Mouse (Mus musculus): ENCODE results near the gene Mmp21. TPM values are rescaled to one million over a fixed set of nuclear protein-coding genes. Genes with fewer than 3 reads are reported as not detected.

The Mmp21 gene
- polyA plus RNA-seq, 1 experiment = not detected

DNA sequence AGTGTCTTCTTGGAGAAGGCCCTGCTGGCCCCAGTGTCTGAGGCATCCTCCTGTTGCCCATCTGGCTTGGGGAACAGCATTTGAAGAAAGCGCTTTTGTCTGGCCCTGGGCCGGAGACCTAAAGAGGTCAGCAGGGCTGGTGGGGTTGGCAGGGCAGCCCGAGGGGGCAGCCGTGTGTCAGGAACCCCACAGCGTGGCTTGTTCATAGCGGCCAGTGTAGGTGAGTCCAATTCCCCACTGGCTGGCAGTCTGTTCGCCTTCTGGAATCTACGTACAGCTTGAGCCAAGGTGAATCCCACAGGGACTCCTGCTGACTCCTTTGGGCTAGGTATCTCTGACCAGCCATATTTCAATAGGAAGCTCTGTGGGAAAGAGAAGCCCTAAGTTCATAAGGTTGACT is 1.1 kb downstream of the Mmp21 start:
- WGBS = 90% methylated on average over 8 of the region's 8 CpGs
- no peak overlapping the region for H3K4me3 ChIP-seq (ENCODE audit: insufficient read depth, low read depth, low read length)
- H3K27ac ChIP-seq (ENCODE audit: insufficient read depth, low read depth, low read length) = no peak overlapping the region
- TF ChIP-seq CTCF (IDR thresholded peaks at IDR 0.05; ENCODE audit: insufficient read depth, low read depth, low read length) (no peak), POLR2A (IDR thresholded peaks at IDR 0.05; ENCODE audit: insufficient read depth, low read depth, low read length) (no peak)
- no peaks in the 10 kb centered on the region for H3K4me1 ChIP-seq (ENCODE audit: control insufficient read depth, insufficient read depth, low read length)

DNA sequence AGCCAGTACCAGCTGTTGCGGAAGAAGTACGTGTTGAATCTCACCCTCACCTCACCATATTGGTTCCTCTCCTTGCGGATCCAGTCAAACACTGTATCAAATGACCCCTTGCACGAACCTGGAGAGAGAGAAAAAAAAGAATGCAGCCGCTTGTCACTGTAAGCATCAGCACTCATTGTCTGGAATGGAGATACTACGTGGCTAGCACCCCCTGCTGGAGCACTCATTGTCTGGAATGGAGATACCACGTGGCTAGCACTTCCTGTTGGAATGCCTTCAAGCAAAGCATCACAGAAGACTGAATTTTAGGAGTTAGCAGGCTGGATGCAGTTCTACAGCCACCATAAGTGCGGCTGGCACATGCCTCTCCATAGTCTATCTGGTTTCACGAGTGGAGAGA is 3.9 kb downstream of the Mmp21 start:
- no peak for TF ChIP-seq CTCF (IDR thresholded peaks at IDR 0.05; ENCODE audit: insufficient read depth, low read depth, low read length)
- TF ChIP-seq POLR2A (IDR thresholded peaks at IDR 0.05; ENCODE audit: insufficient read depth, low read depth, low read length) = no peak
- Histone ChIP-seq H3K4me3 (ENCODE audit: insufficient read depth, low read depth, low read length) (no peak overlapping the region), H3K27ac (ENCODE audit: insufficient read depth, low read depth, low read length) (no peak overlapping the region), H3K4me1 (ENCODE audit: control insufficient read depth, insufficient read depth, low read length) (no peaks in the 10 kb centered on the region)
- 69% methylated on average over 9 of the region's 9 CpGs for WGBS

DNA sequence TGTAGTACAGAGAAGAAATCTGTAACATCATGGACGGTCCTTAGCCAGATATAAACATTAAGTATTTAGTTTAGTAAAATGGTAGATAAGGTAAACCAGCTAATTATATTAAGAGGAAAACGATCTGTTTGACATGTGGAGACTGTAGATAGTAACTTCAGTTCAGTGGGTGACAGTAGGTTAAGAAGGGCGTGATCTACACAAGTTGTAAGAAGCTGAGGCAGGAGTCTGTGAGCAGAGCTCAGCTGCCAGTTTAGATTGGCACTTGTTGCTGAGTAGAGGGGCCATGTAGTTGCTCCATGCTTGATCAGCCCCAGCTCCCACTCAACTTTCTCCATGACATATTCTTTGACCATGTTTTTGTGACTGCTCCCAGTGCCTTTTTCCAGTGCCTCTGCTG is 9.0 kb downstream of the Mmp21 start:
- Histone ChIP-seq H3K4me3 (ENCODE audit: insufficient read depth, low read depth, low read length) (no peak overlapping the region), H3K27ac (ENCODE audit: insufficient read depth, low read depth, low read length) (no peak overlapping the region), H3K4me1 (ENCODE audit: control insufficient read depth, insufficient read depth, low read length) (no peaks in the 10 kb centered on the region)
- no peak for TF ChIP-seq POLR2A (IDR thresholded peaks at IDR 0.05; ENCODE audit: insufficient read depth, low read depth, low read length)
- WGBS = 91% methylated on average over 3 of the region's 3 CpGs

DNA sequence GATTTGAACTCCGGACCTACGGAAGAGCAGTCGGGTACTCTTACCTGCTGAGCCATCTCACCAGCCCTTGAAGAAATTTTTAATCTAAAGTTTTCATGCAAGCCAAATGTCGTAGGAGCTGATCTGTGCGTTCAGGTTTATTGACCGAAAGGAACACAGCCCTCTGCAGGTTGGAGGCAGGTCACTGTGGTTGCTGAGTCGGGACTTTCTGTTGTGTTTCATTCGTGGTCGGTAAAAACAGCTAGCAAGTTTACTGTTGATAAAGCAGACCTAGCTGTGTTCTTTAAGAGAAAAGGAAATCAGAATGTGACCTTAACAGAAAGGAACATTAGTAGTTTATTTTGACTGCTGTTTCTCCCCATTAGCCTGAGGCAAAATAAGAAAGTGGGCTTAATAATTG is 9.9 kb downstream of the Mmp21 start:
- H3K27ac ChIP-seq (ENCODE audit: insufficient read depth, low read depth, low read length) = no peak overlapping the region
- 94% methylated on average over 9 of the region's 9 CpGs for WGBS
- no peak for TF ChIP-seq CTCF (IDR thresholded peaks at IDR 0.05; ENCODE audit: insufficient read depth, low read depth, low read length)
- no peak for TF ChIP-seq POLR2A (IDR thresholded peaks at IDR 0.05; ENCODE audit: insufficient read depth, low read depth, low read length)
- no peak overlapping the region for H3K4me3 ChIP-seq (ENCODE audit: insufficient read depth, low read depth, low read length)
- H3K4me1 ChIP-seq (ENCODE audit: control insufficient read depth, insufficient read depth, low read length) = no peaks in the 10 kb centered on the region

DNA sequence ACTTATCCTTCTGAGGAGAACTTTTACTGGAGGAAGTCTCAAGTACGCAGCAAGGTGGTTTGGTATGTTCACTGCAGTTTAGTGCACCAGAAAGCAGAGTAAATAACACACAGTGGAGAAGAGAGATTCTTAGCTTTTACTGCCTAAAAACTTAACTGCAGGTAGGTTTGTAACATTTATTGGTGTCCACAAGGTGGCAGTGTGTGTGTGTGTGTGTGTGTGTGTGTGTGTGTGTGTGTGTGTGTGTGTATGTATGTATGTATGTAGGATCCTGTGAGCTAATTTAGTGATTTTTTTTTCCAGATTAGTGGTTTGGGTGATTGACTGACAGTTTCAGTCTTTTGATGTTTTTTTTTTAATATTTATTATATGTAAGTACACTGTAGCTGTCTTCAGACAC is 10.8 kb downstream of the Mmp21 start:
- no peaks in the 10 kb centered on the region for H3K4me1 ChIP-seq (ENCODE audit: control insufficient read depth, insufficient read depth, low read length)
- TF ChIP-seq POLR2A (IDR thresholded peaks at IDR 0.05; ENCODE audit: insufficient read depth, low read depth, low read length) (no peak), CTCF (IDR thresholded peaks at IDR 0.05; ENCODE audit: insufficient read depth, low read depth, low read length) (no peak)
- no peak overlapping the region for H3K4me3 ChIP-seq (ENCODE audit: insufficient read depth, low read depth, low read length)
- 92% methylated on average over 1 of the region's 1 CpGs for WGBS
- H3K27ac ChIP-seq (ENCODE audit: insufficient read depth, low read depth, low read length) = no peak overlapping the region

DNA sequence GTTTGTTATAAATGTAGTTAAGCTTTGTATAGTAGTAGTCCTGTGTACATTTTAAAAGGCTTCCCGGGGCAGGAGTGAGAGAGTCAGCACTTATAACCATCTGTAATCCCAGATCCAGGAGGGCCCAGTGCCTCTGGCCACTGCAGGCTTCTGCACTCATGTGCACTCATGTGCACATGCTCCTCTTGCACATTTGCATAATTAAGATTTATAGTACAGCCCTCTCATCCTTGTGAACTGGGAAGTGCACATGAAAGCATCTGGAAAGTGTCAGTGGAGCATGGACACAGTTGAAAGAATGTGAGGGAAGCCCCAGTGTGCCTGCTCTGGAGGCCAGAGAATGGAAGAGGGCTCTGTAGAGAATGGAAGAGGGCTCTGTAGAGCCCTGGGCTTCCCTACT is 17.4 kb downstream of the Mmp21 start:
- H3K27ac ChIP-seq (ENCODE audit: insufficient read depth, low read depth, low read length) = no peak overlapping the region
- H3K4me1 ChIP-seq (ENCODE audit: control insufficient read depth, insufficient read depth, low read length) = no peaks in the 10 kb centered on the region
- TF ChIP-seq CTCF (IDR thresholded peaks at IDR 0.05; ENCODE audit: insufficient read depth, low read depth, low read length) = no peak
- TF ChIP-seq POLR2A (IDR thresholded peaks at IDR 0.05; ENCODE audit: insufficient read depth, low read depth, low read length) = no peak
- whole genome bisulfite sequencing = 76% methylated on average over 1 of the region's 1 CpGs
- H3K4me3 ChIP-seq (ENCODE audit: insufficient read depth, low read depth, low read length) = no peak overlapping the region

DNA sequence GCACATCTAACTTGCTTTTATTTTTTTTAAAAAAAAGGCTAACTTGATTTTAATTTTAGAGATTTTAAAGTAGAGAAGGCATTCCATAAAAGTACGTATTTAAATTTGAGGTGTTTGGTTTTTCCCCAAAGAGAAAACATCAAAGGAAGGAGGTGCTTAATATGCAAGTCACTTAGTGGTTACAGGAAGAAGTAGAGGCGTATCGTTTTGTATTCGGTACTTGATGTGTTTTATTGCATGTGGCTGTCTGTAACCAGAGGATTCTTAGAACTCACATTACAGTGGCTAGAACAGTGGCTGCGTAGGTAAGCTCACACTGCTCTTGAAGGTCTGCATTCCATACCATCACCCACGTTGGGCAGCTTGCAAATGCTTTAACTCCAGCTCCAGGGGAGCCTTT is 34.1 kb downstream of the Mmp21 start:
- no peak overlapping the region for H3K27ac ChIP-seq (ENCODE audit: insufficient read depth, low read depth, low read length)
- WGBS = 87% methylated on average over 6 of the region's 6 CpGs
- H3K4me3 ChIP-seq (ENCODE audit: insufficient read depth, low read depth, low read length) = no peak overlapping the region
- no peak for TF ChIP-seq CTCF (IDR thresholded peaks at IDR 0.05; ENCODE audit: insufficient read depth, low read depth, low read length)
- TF ChIP-seq POLR2A (IDR thresholded peaks at IDR 0.05; ENCODE audit: insufficient read depth, low read depth, low read length) = no peak
- no peaks in the 10 kb centered on the region for H3K4me1 ChIP-seq (ENCODE audit: control insufficient read depth, insufficient read depth, low read length)

DNA sequence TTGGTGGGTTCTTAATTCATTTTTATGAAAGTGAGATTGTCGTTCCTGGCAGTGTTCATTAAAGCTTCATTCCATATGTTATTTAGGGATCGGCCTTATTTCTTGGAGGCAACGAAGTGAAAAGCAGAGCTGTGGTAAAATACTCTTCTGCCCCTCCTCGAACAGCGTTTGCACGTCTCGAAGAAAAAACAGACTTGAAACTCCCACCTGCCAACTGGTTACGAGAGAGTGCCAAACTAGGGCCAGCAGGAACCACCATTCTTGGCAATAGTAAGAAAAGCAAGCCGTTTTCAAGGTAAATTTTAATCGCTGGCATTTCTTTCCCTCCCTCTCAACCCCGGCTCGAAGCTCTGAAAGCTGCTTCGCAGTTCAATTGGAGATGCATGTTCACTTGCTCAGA is 41.0 kb downstream of the Mmp21 start:
- Histone ChIP-seq H3K4me3 (ENCODE audit: insufficient read depth, low read depth, low read length) (no peak overlapping the region), H3K4me1 (ENCODE audit: control insufficient read depth, insufficient read depth, low read length) (peaks cover 3% of the 10 kb centered on the region), H3K27ac (ENCODE audit: insufficient read depth, low read depth, low read length) (no peak overlapping the region)
- WGBS = 65% methylated on average over 13 of the region's 13 CpGs
- TF ChIP-seq POLR2A (IDR thresholded peaks at IDR 0.05; ENCODE audit: insufficient read depth, low read depth, low read length) = no peak

DNA sequence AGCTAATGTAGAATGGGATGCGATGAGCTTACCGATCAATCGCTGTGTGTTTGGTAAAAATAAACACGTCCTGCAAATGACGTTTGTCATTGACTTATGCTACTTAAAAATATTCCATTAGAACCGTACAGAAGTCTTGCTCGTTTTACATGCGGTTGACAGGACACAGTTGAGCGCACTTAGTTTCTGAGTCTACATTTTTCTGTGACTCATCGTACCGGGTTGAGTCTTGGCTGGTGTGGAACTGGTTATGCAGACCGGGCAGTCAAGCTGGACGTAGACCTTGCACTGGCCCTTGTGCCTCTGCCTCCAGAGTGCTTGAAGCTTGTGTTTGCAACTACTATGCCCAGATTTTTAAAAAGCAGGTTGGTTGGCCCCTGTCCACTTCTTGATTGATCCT is 41.6 kb downstream of the Mmp21 start:
- H3K4me3 ChIP-seq (ENCODE audit: insufficient read depth, low read depth, low read length) = peak overlapping the region; percentile 81
- no peak overlapping the region for H3K27ac ChIP-seq (ENCODE audit: insufficient read depth, low read depth, low read length)
- peaks cover 3% of the 10 kb centered on the region for H3K4me1 ChIP-seq (ENCODE audit: control insufficient read depth, insufficient read depth, low read length)
- no peak for TF ChIP-seq POLR2A (IDR thresholded peaks at IDR 0.05; ENCODE audit: insufficient read depth, low read depth, low read length)
- no peak for TF ChIP-seq CTCF (IDR thresholded peaks at IDR 0.05; ENCODE audit: insufficient read depth, low read depth, low read length)
- 3% methylated on average over 13 of the region's 13 CpGs for WGBS
